Mouse (Mus musculus) cerebellum, adult 2 months (tissue): ENCODE results near the gene Necab2.

Source experiments
- CTCF ChIP-seq: fragments of 200-500 bp; IDR thresholded peaks from 2 replicates; pipeline ENCODE4 v1.5.1; 2011; ENCODE audit warnings: low read depth, mild to moderate bottlenecking, control low read depth, low read length, moderate library complexity, borderline replicate concordance; ENCODE audit not compliant: insufficient read depth
- POLR2A ChIP-seq: fragments of 200-500 bp; IDR thresholded peaks from 2 replicates; pipeline ENCODE4 v1.6.1; 2011; ENCODE audit warnings: low read length, control low read depth, borderline replicate concordance; ENCODE audit not compliant: insufficient read depth

DNA sequence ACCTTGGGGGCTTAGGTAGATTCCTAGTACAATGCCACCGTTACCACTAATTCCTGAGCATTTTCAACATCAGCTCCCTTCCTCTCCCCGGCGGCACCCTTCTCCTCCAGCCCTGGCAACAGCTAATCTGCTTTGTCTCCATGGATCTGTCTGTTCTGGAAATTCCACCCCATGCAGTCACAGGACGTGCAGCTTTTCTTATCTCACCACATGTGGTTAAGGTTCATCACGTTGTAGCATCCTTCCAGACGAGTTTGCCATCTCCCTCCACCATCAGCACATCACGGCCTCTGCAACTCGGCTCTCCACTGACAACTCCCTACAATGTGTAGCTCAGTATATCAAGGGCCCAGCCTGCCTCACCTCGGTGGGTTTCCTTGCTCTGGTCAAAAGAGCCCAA is 59.0 kb downstream of the Necab2 start:
- TF ChIP-seq POLR2A (no peak), CTCF (no peak)
